Comparison of ENCODE assay signal across 8 mouse cellular contexts in genomic region chr7:126081727-126082285, GRCm38 (mm10). TPM values are rescaled to one million over a fixed set of nuclear protein-coding genes. Genes with fewer than 3 reads are reported as not detected.
DNase-seq lines count a peak whose midpoint lies in the region; ATAC-seq and TF ChIP-seq lines count a peak whose summit lies in the region.

No protein-coding gene starts in this region.

- ATAC-seq in liver, embryonic 14.5 days (ENCODE audit: insufficient read depth): no peak
- no peak for ATAC-seq in granulocyte monocyte progenitor cell, adult 5-6 weeks (replicated peaks; ENCODE audit: poor library complexity, severe bottlenecking)

- H3K4me2 ChIP-seq in liver, embryonic 14.5 days (ENCODE audit: low read depth): peak overlapping the region; percentile 44

- peak; percentile 31 for DNase-seq in embryo, embryonic 11 days
- no peak for DNase-seq in embryo, embryonic 9.5 days (ENCODE audit: extremely low spot score)
- peak; percentile 36 for DNase-seq in ovary, postnatal 36 days (ENCODE audit: low spot score)
- no peak for DNase-seq in ovary, postnatal 14 days (ENCODE audit: low spot score)
- peak; percentile 38 for DNase-seq in gastrocnemius, postnatal 25 days
- no peak for DNase-seq in liver, embryonic 14.5 days (ENCODE audit: low read depth in 3 of 3, low spot score in 3 of 3)
- no peak for DNase-seq in thymus, postnatal 25 days

- TF ChIP-seq CTCF in liver, embryonic 14.5 days (IDR thresholded peaks at IDR 0.05; ENCODE audit: low read depth): no peak

- no peak for TF ChIP-seq EP300 in liver, embryonic 14.5 days (IDR thresholded peaks at IDR 0.05; ENCODE audit: low read depth)

- no peaks in the 10 kb centered on the region for H3K4me1 ChIP-seq in liver, embryonic 14.5 days (replicated peaks; ENCODE audit: control insufficient read depth in 2 of 2, insufficient read depth in 2 of 2, low read length in 1 of 2)

- peak overlapping the region in 1 of 2 experiments; percentile 14; a peak in 2 of 4 replicates for H3K4me3 ChIP-seq in liver, embryonic 14.5 days (ENCODE audit: insufficient read depth in 1 of 2, low read depth in 2 of 2, low read length in 2 of 2)

- H3K27ac ChIP-seq in liver, embryonic 14.5 days: no peak overlapping the region

- H3K36me3 ChIP-seq in liver, embryonic 14.5 days (replicated peaks; ENCODE audit: control insufficient read depth, insufficient read depth, low read depth): no peaks in the 10 kb centered on the region

- H3K9me3 ChIP-seq in liver, embryonic 14.5 days (ENCODE audit: control insufficient read depth, low read length): no peaks in the 10 kb centered on the region

- 3% methylated on average over 75 of the region's 80 CpGs for WGBS in liver, embryonic 14.5 days (ENCODE audit: insufficient replicate concordance)

- H3K27me3 ChIP-seq in liver, embryonic 14.5 days (ENCODE audit: control insufficient read depth, insufficient read depth, low read length): peaks cover 46% of the 10 kb centered on the region

- H3K9ac ChIP-seq in liver, embryonic 14.5 days (replicated peaks): no peak overlapping the region

RNA-seq across cellular contexts. Expression of gene Gsg1l, which starts 0.4 kb away (rescaled TPM):
- under 1 TPM in 1 of 2 experiments, not detected in 1; 0.08 TPM for total RNA-seq in gastrocnemius, postnatal 25 days (2021)
- polyA plus RNA-seq in liver, embryonic 14.5 days (2012; rRNA removed): 0.07 and 0.10 TPM in 2 replicates
- polyA plus RNA-seq in liver, embryonic 14.5 days (2014; fragmentation: Nextera tagmentation; extraction: Ambion mirVana): 0.13 TPM in 1 of 2 replicates, not detected in the other
- not detected in 2 replicates for total RNA-seq in granulocyte monocyte progenitor cell, adult 5-6 weeks (2014; fragmentation: Nextera tagmentation)
- not detected in 2 replicates for total RNA-seq in granulocyte monocyte progenitor cell, adult 5-6 weeks (2017)

Comparison
In these comparisons a context has a peak if more than half of its experiments do, and no peak if none do; other contexts are left out.
1. DNase-seq: peak in embryo, embryonic 11 days (single experiment), ovary, postnatal 36 days (single experiment) and gastrocnemius, postnatal 25 days (single experiment); none in embryo, embryonic 9.5 days (single experiment), ovary, postnatal 14 days (single experiment), liver, embryonic 14.5 days (0 of 3) and thymus, postnatal 25 days (single experiment).